Mouse (Mus musculus) bone marrow, adult 2 months (tissue): ENCODE results near the gene Sort1.

Experiments
- CTCF ChIP-seq: fragments of 200-500 bp; IDR thresholded peaks from 2 replicates; pipeline ENCODE4 v1.5.1; 2011; ENCODE audit warnings: low read length, control low read depth; ENCODE audit not compliant: control insufficient read depth, insufficient read depth
- POLR2A ChIP-seq: fragments of 200-500 bp; IDR thresholded peaks from 2 replicates; pipeline ENCODE4 v1.6.1; 2011; ENCODE audit warnings: low read depth, mild to moderate bottlenecking, control low read depth, low read length, borderline replicate concordance; ENCODE audit not compliant: control insufficient read depth

- TF ChIP-seq POLR2A (no peak), CTCF (no peak)
These were observed 58.3 kb downstream of the Sort1 start for GRCm38 (mm10) chr3:108342185-108342584.
